Comparison of ENCODE assay signal across 8 mouse cellular contexts in the genomic region with DNA sequence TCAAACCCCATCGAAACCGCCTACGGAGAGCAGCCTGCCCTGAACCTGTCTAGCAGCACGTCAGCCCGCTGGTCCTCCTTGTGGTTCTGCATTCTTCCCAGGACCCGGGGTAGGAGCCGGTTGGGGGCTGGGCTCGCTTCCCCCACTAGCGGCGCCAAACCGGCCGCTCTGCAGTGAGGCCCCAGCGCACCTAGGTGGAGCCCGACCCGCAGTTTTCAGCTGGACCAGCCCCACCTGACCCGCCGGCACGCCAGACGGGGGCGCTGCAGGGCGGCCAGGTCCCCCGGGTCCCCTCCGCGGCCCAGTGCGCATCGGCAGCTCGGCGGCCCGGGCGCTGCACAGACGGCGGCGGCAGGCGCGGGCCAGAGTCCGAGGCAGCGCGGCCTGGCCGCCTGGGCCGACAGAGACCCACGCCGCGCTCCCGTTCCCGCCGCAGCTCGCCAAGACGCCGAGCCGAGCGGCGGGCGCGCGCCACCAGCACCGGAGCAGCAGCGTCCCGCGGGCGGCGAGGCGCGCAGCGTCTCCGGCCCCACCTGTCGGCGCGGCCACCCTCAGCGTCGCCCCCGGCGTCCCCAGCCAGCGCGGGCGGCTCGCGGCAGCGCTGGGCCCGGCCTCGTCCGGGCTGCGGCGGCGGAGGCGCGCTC.
DNase-seq lines count a peak whose midpoint lies in the region; ATAC-seq and TF ChIP-seq lines count a peak whose summit lies in the region.

No protein-coding gene starts in this region.

- peak overlapping the region; percentile 67 for H3K9ac ChIP-seq in limb, embryonic 11.5 days (ENCODE audit: low read length)
- peak overlapping the region; percentile 94 for H3K9ac ChIP-seq in midbrain, embryonic 14.5 days (replicated peaks; ENCODE audit: low read length)
- H3K9ac ChIP-seq in stomach, embryonic 16.5 days (ENCODE audit: low read length) = peak overlapping the region; percentile 78

- H3K27me3 ChIP-seq in heart, embryonic 10.5 days (ENCODE audit: insufficient read depth, poor library complexity, severe bottlenecking) = peaks cover 69% of the 10 kb centered on the region
- H3K27me3 ChIP-seq in limb, embryonic 11.5 days (ENCODE audit: control insufficient read depth, insufficient read depth, low read length) = no peaks in the 10 kb centered on the region; the same call in 1 of the 2 replicates
- H3K27me3 ChIP-seq in midbrain, embryonic 14.5 days (ENCODE audit: control insufficient read depth, insufficient read depth, low read length) = no peaks in the 10 kb centered on the region
- H3K27me3 ChIP-seq in stomach, embryonic 16.5 days (ENCODE audit: control insufficient read depth, insufficient read depth, low read length) = peaks cover 38% of the 10 kb centered on the region

- ATAC-seq in limb, embryonic 11.5 days (ENCODE audit: insufficient number of reproducible peaks, low FRiP score, low TSS enrichment, low read depth) = peak; percentile 84
- peak; percentile 89 for ATAC-seq in midbrain, embryonic 14.5 days (ENCODE audit: low FRiP score, low TSS enrichment)
- ATAC-seq in stomach, embryonic 16.5 days (ENCODE audit: insufficient read depth, low FRiP score) = peak; percentile 88

- H3K27ac ChIP-seq in embryonic fibroblast, embryonic 13.5 days (ENCODE audit: insufficient read depth, low read length) = no peak overlapping the region
- peak overlapping the region; percentile 86 for H3K27ac ChIP-seq in heart, embryonic 10.5 days
- H3K27ac ChIP-seq in limb, embryonic 11.5 days (replicated peaks; ENCODE audit: low read depth, low read length) = no peak overlapping the region; the same call in 1 of the 2 replicates
- peak overlapping the region; percentile 87 for H3K27ac ChIP-seq in midbrain, embryonic 14.5 days (replicated peaks; ENCODE audit: low read depth, low read length)
- peak overlapping the region; percentile 46; the same call in 1 of the 2 replicates for H3K27ac ChIP-seq in stomach, embryonic 16.5 days (ENCODE audit: low read length)

- DNase-seq in brain, embryonic 14.5 days (ENCODE audit: low read depth) = peak; percentile 95
- peak; percentile 90 for DNase-seq in heart, embryonic 10.5 days (ENCODE audit: low spot score)
- peak; percentile 85 for DNase-seq in kidney, adult 9 months
- peak; percentile 95 for DNase-seq in limb, embryonic 11.5 days (ENCODE audit: low spot score)
- DNase-seq in midbrain, embryonic 14.5 days = peak; percentile 94
- no peak for DNase-seq in B cell, adult 2 months

- no peaks in the 10 kb centered on the region for H3K4me1 ChIP-seq in embryonic fibroblast, embryonic 13.5 days (ENCODE audit: control insufficient read depth, insufficient read depth, low read length)
- peaks cover 17% of the 10 kb centered on the region; the same call in 1 of the 2 replicates for H3K4me1 ChIP-seq in heart, embryonic 10.5 days
- 0 out of 2 replicates have a peak, but pooled peaks cover 4% of the 10 kb centered on the region for H3K4me1 ChIP-seq in limb, embryonic 11.5 days (ENCODE audit: control insufficient read depth, insufficient read depth, low read length)
- peaks cover 31% of the 10 kb centered on the region for H3K4me1 ChIP-seq in midbrain, embryonic 14.5 days (ENCODE audit: control insufficient read depth, insufficient read depth, low read length)
- peaks cover 8% of the 10 kb centered on the region for H3K4me1 ChIP-seq in stomach, embryonic 16.5 days (ENCODE audit: control insufficient read depth, insufficient read depth, low read length)

- peak overlapping the region; percentile 98 for H3K4me2 ChIP-seq in limb, embryonic 11.5 days (ENCODE audit: low read depth, severe bottlenecking)
- peak overlapping the region; percentile 94 for H3K4me2 ChIP-seq in midbrain, embryonic 14.5 days (ENCODE audit: low read length)
- peak overlapping the region; percentile 89 for H3K4me2 ChIP-seq in stomach, embryonic 16.5 days (ENCODE audit: low read depth, low read length)

- no peak overlapping the region; the same call in 1 of the 2 replicates for H3K4me3 ChIP-seq in embryonic fibroblast, embryonic 13.5 days (ENCODE audit: insufficient read depth, low read length)
- peak overlapping the region; percentile 79 for H3K4me3 ChIP-seq in heart, embryonic 10.5 days
- H3K4me3 ChIP-seq in limb, embryonic 11.5 days (ENCODE audit: low read depth, low read length) = peak overlapping the region; percentile 48
- peak overlapping the region; percentile 70 for H3K4me3 ChIP-seq in midbrain, embryonic 14.5 days (replicated peaks; ENCODE audit: low read depth, low read length)
- peak overlapping the region; percentile 59 for H3K4me3 ChIP-seq in stomach, embryonic 16.5 days (replicated peaks; ENCODE audit: low read length)

- no peak for TF ChIP-seq POLR2A in brain, embryonic 14.5 days (IDR thresholded peaks at IDR 0.05; ENCODE audit: borderline replicate concordance, extremely low read depth, insufficient read depth, insufficient read length, poor library complexity, severe bottlenecking)
- no peak for TF ChIP-seq POLR2A in embryonic fibroblast, embryonic 13.5 days (IDR thresholded peaks at IDR 0.05; ENCODE audit: low read depth, low read length)

- 4% methylated on average over 86 of the region's 86 CpGs for WGBS in heart, embryonic 10.5 days
- WGBS in limb, embryonic 11.5 days = under 1% methylated on average over 83 of the region's 86 CpGs
- under 1% methylated on average over 55 of the region's 86 CpGs for WGBS in midbrain, embryonic 14.5 days
- WGBS in stomach, embryonic 16.5 days = 1% methylated on average over 85 of the region's 86 CpGs

- no peaks in the 10 kb centered on the region for H3K36me3 ChIP-seq in heart, embryonic 10.5 days
- no peaks in the 10 kb centered on the region for H3K36me3 ChIP-seq in limb, embryonic 11.5 days (ENCODE audit: control insufficient read depth, insufficient read depth, low read length)
- H3K36me3 ChIP-seq in midbrain, embryonic 14.5 days (ENCODE audit: control insufficient read depth, insufficient read depth, low read length) = no peaks in the 10 kb centered on the region
- no peaks in the 10 kb centered on the region for H3K36me3 ChIP-seq in stomach, embryonic 16.5 days (ENCODE audit: control insufficient read depth, insufficient read depth, low read length)

- peak; percentile 86 for TF ChIP-seq CTCF in brain, embryonic 14.5 days (IDR thresholded peaks at IDR 0.05; ENCODE audit: borderline replicate concordance, extremely low read depth, insufficient read depth, insufficient read length)
- peak; percentile 64 for TF ChIP-seq CTCF in embryonic fibroblast, embryonic 13.5 days (IDR thresholded peaks at IDR 0.05; ENCODE audit: borderline replicate concordance, insufficient read depth, low read length)

- H3K9me3 ChIP-seq in heart, embryonic 10.5 days = no peaks in the 10 kb centered on the region
- no peaks in the 10 kb centered on the region for H3K9me3 ChIP-seq in limb, embryonic 11.5 days (ENCODE audit: control insufficient read depth, low read length)
- no peaks in the 10 kb centered on the region for H3K9me3 ChIP-seq in midbrain, embryonic 14.5 days (ENCODE audit: control insufficient read depth, low read length)
- H3K9me3 ChIP-seq in stomach, embryonic 16.5 days (replicated peaks; ENCODE audit: control insufficient read depth, low read length) = no peaks in the 10 kb centered on the region

Comparison
In these comparisons a context has a peak if more than half of its experiments do, and no peak if none do; other contexts are left out.
1. DNase-seq: peak in brain, embryonic 14.5 days (single experiment), heart, embryonic 10.5 days (single experiment), kidney, adult 9 months (single experiment), limb, embryonic 11.5 days (single experiment) and midbrain, embryonic 14.5 days (single experiment); none in B cell, adult 2 months (0 of 2).
2. H3K27ac ChIP-seq: peak in heart, embryonic 10.5 days (single experiment), midbrain, embryonic 14.5 days (single experiment) and stomach, embryonic 16.5 days (single experiment); none in embryonic fibroblast, embryonic 13.5 days (single experiment) and limb, embryonic 11.5 days (single experiment).
3. Peak in every context shown above with its lines, with median percentiles within 50 percentile points of each other: ATAC-seq, H3K4me2 ChIP-seq and H3K9ac ChIP-seq.